Mouse (Mus musculus) C2C12 (cell line): ENCODE data around the gene Efl1. TPM values are rescaled to one million over a fixed set of nuclear protein-coding genes. Genes with fewer than 3 reads are reported as not detected.

Experiments
- H3K27me3 ChIP-seq: one replicate; pipeline ENCODE4 v1.6.1; 2011; ENCODE audit not compliant: control insufficient read depth, insufficient read depth, insufficient read length
- H3K36me3 ChIP-seq: one replicate; pipeline ENCODE4 v1.6.1; 2011; ENCODE audit not compliant: control insufficient read depth, insufficient read depth
- H3K4me3 ChIP-seq: one replicate; pipeline ENCODE4 v1.5.1; 2011; ENCODE audit warnings: mild to moderate bottlenecking, control low read depth; ENCODE audit not compliant: poor library complexity, insufficient read depth, severe bottlenecking
- H3K79me2 ChIP-seq: one replicate; pipeline ENCODE4 v1.6.1; 2011; ENCODE audit not compliant: control insufficient read depth, insufficient read depth
- H3K79me3 ChIP-seq: one replicate; pipeline ENCODE4 v1.6.1; 2011; ENCODE audit warnings: low read depth, control low read depth
- H3ac ChIP-seq: one replicate; pipeline ENCODE3; 2011; ENCODE audit warnings: low read depth; ENCODE audit not compliant: control insufficient read depth, insufficient read length
- CEBPB ChIP-seq: IDR thresholded peaks from one replicate; pipeline ENCODE4 v1.6.1; 2011; ENCODE audit warnings: low read depth, mild to moderate bottlenecking, control low read depth, moderate library complexity
- CTCF ChIP-seq: IDR thresholded peaks from one replicate; pipeline ENCODE4 v1.5.1; 2011; ENCODE audit not compliant: control insufficient read depth, insufficient read depth, insufficient read length
- FOSL1 ChIP-seq: IDR thresholded peaks from one replicate; pipeline ENCODE4 v1.8.0; 2011; ENCODE audit warnings: mild to moderate bottlenecking, low read length; ENCODE audit not compliant: poor library complexity, insufficient read depth, severe bottlenecking
- MAX ChIP-seq: IDR thresholded peaks from one replicate; pipeline ENCODE4 v1.6.1; 2011; ENCODE audit warnings: mild to moderate bottlenecking, control low read depth
- MYOD1 ChIP-seq: IDR thresholded peaks from one replicate; pipeline ENCODE4 v1.6.1; 2011; ENCODE audit warnings: low read depth; ENCODE audit not compliant: control insufficient read depth, insufficient read length
- MYOG ChIP-seq: IDR thresholded peaks from one replicate; pipeline ENCODE4 v1.6.1; 2011; ENCODE audit not compliant: control insufficient read depth, insufficient read length; ENCODE audit errors: extremely low read depth
- USF1 ChIP-seq: IDR thresholded peaks from one replicate; pipeline ENCODE4 v1.6.1; 2011; ENCODE audit warnings: low read depth, mild to moderate bottlenecking, control low read depth, moderate library complexity
- polyA plus RNA-seq: library from polyadenylated mRNA; unstranded; fragments of >200 nt; fragmentation: generic; extraction: Trizol; gene quantifications from one replicate; pipeline ENCODE4 v1.2.1, GENCODE M21; 2012; ENCODE audit warnings: missing spikeins

The Efl1 gene
- polyA plus RNA-seq, 1 experiment = 9.9 TPM

DNA sequence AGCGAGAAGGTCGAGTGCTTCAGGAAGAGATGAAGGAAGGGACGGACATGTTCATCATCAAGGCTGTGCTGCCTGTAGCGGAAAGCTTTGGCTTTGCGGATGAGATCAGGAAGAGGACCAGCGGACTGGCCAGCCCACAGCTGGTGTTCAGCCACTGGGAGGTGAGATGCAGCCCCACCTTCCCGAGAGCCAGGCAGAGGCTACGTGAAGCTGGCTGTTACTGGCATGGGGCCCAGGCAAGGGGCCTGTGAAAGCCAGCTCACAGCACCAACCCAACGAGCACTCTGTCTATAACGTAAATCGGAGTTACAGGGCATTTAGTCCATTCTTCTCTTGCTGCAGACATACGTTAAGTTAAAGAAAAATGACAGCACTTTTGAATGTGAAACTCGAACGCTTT is 124.1 kb downstream of the Efl1 start:
- Histone ChIP-seq H3K27me3 (no peaks in the 10 kb centered on the region), H3K79me3 (no peaks in the 10 kb centered on the region), H3K79me2 (no peaks in the 10 kb centered on the region), H3ac (no peak overlapping the region), H3K36me3 (peaks cover 7% of the 10 kb centered on the region), H3K4me3 (no peak overlapping the region)
- TF ChIP-seq FOSL1 (no peak), MAX (no peak), MYOG (no peak), CTCF (no peak), CEBPB (no peak), MYOD1 (no peak), USF1 (no peak)

DNA sequence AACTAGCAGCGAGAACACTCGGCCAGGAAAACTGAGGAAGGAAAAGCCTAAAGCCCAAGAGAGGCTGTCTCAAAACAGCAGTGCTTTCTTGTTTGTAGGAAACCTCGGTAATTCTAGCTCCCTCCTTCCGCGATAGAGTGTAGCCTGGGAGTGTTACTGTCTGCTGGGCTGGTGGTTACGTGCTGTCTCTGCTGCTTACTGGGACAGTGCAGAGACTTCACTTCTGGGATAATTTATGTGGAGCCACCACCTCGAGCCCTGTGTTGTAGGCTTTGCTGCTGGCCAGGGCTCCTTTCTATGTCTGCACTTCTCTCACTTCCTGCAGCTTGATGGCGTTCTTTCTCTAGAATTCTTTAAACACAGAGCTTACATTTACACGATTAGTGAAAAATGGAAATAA is 124.7 kb downstream of the Efl1 start:
- no peak overlapping the region for H3K4me3 ChIP-seq
- no peaks in the 10 kb centered on the region for H3K79me2 ChIP-seq
- no peaks in the 10 kb centered on the region for H3K27me3 ChIP-seq
- H3K36me3 ChIP-seq = peaks cover 7% of the 10 kb centered on the region
- TF ChIP-seq CTCF = no peak
- TF ChIP-seq CEBPB = no peak
- TF ChIP-seq USF1 = no peak
- no peak for TF ChIP-seq MAX
- no peak for TF ChIP-seq FOSL1
- TF ChIP-seq MYOG = no peak
- no peak for TF ChIP-seq MYOD1
- H3K79me3 ChIP-seq = no peaks in the 10 kb centered on the region
- no peak overlapping the region for H3ac ChIP-seq

DNA sequence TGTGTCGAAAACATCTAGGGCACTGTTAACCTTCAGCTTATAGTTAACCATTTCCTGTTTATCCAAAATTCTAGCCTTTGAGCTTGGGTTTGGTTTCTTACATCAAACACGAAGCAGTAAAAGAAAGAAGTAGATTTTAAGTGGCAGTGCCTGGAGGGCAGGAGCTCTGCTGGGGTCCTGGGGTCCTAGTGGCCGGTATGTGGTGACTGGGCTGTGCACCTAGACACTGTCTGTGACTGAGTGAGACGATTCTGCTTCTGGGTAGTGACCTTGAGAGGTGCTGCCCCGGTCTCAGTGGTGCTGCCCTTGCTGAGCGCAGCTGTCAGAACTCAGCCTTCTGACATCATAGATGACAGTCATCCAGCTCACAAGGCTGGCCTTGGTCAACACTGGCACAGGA is 125.5 kb downstream of the Efl1 start:
- H3K79me2 ChIP-seq = no peaks in the 10 kb centered on the region
- H3K4me3 ChIP-seq = no peak overlapping the region
- H3K27me3 ChIP-seq = no peaks in the 10 kb centered on the region
- H3K79me3 ChIP-seq = no peaks in the 10 kb centered on the region
- peaks cover 7% of the 10 kb centered on the region for H3K36me3 ChIP-seq
- TF ChIP-seq CEBPB (no peak), USF1 (no peak), FOSL1 (no peak), CTCF (no peak), MYOD1 (no peak), MAX (no peak), MYOG (no peak)
- H3ac ChIP-seq = no peak overlapping the region

GRCm38 (mm10) chr7:82775090-82775489 is 126.7 kb downstream of the Efl1 start:
- H3K79me2 ChIP-seq = no peaks in the 10 kb centered on the region
- H3K27me3 ChIP-seq = no peaks in the 10 kb centered on the region
- H3ac ChIP-seq = no peak overlapping the region
- H3K79me3 ChIP-seq = no peaks in the 10 kb centered on the region
- H3K4me3 ChIP-seq = no peak overlapping the region
- peaks cover 12% of the 10 kb centered on the region for H3K36me3 ChIP-seq
- TF ChIP-seq USF1 (no peak), MAX (no peak), CEBPB (no peak), MYOD1 (no peak)

DNA sequence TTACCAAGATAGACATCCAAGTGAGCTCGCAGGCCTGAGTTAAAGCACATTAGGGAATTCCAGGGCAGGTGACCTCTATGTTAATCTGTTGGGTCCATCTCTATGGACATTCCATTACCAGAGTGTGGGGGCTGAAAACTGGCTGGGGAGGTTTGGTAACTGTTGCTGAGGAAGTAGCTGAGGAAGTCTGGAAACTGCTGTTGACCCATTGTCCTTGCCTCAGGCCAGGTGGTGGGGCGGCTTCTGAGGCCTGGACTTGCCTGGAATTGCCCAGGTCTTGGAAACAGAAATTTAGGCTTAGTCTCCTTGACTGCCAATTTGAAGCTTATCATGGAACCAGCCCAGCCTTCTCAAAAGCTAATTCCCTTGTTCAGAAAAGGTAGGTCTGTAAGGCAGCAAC is 134.7 kb downstream of the Efl1 start:
- Histone ChIP-seq H3K36me3 (peaks cover 5% of the 10 kb centered on the region), H3K79me3 (no peaks in the 10 kb centered on the region), H3K4me3 (no peak overlapping the region), H3ac (no peak overlapping the region), H3K27me3 (no peaks in the 10 kb centered on the region), H3K79me2 (no peaks in the 10 kb centered on the region)
- TF ChIP-seq CEBPB = no peak
- TF ChIP-seq MAX = no peak
- TF ChIP-seq FOSL1 = no peak
- no peak for TF ChIP-seq MYOD1
- TF ChIP-seq MYOG = no peak
- no peak for TF ChIP-seq CTCF
- TF ChIP-seq USF1 = no peak

DNA sequence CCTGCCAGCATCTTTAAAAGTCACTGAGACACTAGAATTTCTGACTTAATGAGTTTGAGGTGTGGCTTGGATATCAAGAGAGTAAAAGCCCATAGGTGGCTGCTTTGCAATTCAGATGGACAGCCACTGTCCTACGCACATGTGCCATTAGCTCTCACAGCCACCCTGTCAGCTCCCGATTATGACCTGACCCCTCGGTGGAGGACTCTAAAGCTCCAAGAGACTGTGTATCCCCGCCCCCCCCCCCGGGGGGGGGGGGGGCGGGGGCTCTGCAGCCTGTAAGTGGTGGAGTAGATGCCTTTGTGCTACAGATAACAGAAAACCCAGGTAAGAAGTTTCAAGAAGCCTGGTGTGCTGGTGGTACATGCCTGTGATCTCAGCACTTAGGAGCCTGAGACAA is 135.3 kb downstream of the Efl1 start:
- H3ac ChIP-seq = no peak overlapping the region
- TF ChIP-seq MAX (no peak), MYOG (no peak), FOSL1 (no peak)
- no peaks in the 10 kb centered on the region for H3K79me3 ChIP-seq
- H3K79me2 ChIP-seq = no peaks in the 10 kb centered on the region
- no peaks in the 10 kb centered on the region for H3K27me3 ChIP-seq
- H3K36me3 ChIP-seq = peaks cover 5% of the 10 kb centered on the region
- no peak overlapping the region for H3K4me3 ChIP-seq
